Mouse (Mus musculus): ENCODE results near the gene Leng1.

DNA sequence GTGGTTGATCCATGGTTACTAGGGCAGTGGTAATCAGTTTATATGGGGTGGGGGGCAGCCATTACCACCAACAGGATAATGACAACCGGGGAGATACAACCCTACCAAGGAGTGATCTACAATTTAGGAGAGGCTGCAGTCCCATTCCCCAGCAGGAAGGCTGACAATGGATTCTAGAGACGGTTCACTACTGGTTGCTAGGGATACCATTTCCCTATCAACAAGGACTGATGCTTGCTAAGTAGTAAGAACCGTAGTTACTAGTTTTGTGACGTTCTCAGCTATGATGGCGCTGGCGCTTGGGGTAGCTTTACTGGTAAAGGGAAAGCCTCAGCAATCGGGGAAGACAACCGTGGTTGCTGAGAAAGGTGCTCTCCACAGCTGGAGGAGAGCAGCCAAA, 19.1 kb upstream of the Leng1 start:
- TF ChIP-seq FLI1 (IDR thresholded peaks at IDR 0.05; ENCODE audit: low read length) (no peak), GATA1 (IDR thresholded peaks at IDR 0.05; ENCODE audit: borderline replicate concordance, low read length) (no peak)

All from megakaryocyte, embryonic 14.5 days (primary cell).